Mouse (Mus musculus): ENCODE measurements around the gene Pmpca. TPM values are rescaled to one million over a fixed set of nuclear protein-coding genes. Genes with fewer than 3 reads are reported as not detected.

Pmpca gene
- total RNA-seq (2021), result 100 to 1,000 TPM; 139 to 150 TPM
- long read RNA-seq, experiment 1, transcript Pmpca-201 (13 exons, 3,135 nt), result major isoform, 183 of 207 reads
- long read RNA-seq, experiment 1, partial matches to known transcripts, result 8 of 207 reads
- long read RNA-seq, experiment 1, other reads (novel, unspliced or antisense), result 14 of 207 reads
- long read RNA-seq, experiment 2, transcript Pmpca-202 (11 exons, 1,638 nt), result minor isoform, 11 of 297 reads
- long read RNA-seq, experiment 2, transcript Pmpca-201 (13 exons, 3,135 nt), result major isoform, 251 of 297 reads
- long read RNA-seq, experiment 2, partial matches to known transcripts, result 23 of 297 reads
- long read RNA-seq, experiment 2, other reads (novel, unspliced or antisense), result 12 of 297 reads

DNA sequence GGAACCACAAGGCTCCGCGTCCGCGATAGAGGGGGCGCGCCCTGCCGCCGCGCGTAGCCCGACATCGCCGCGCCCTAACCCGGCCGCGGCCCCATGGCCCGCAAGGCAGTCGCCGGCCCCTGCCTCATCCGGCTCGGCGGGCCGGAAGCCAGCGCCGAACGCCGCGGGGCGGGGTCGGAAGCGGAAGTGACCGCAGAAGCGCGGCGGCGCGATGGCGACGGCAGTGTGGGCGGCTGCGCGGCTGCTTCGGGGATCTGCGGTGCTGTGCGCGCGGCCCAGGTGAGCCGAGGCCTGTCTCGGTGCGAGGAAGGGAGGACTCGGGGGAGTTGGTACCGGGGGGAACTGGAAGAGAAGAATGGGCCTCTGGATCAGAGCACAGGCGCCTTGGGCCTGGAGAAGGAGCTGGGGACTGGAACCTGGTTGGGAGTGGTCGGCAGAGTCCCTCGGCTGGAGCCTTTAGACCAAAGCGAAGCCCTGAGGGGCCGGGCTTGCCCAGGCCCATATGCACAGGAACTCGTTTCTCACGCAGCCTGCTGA is at the start of gene Pmpca, which contains the start of gene Entr1:
Pmpca (plus strand) TSS at position 186 of the 537 bp plus-strand sequence.
Entr1 (minus strand) TSS at position 163 of the 537 bp plus-strand sequence.
- DNase-seq (ENCODE audit: low spot score in 2 of 2), result peak; percentile 82 to 88

DNA sequence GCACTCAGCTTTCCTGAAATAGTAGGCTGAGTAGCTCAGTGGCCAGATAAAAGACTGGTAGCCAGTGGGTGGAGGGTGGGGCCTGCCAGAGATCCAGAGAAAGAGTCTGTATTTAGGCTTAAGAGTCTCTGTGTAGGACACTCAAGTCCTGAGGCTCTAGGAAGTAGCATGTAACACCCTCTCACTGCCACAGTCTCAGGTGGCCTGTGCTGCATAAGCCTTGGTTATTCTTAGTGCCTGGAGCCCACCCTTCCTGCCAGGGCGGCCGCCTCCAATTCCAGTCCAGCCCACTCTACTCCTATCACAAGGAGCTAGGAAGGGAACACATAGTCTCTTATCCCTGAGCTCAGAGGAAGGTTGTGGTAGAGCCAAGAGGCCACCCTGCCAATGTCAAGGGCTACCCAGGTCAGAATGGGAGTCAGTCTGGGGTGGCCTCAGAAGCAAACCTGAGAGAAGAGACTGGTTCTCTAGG is 47.6 kb upstream of the Pmpca start:
- DNase-seq (ENCODE audit: low spot score in 2 of 2), result no peak

DNA sequence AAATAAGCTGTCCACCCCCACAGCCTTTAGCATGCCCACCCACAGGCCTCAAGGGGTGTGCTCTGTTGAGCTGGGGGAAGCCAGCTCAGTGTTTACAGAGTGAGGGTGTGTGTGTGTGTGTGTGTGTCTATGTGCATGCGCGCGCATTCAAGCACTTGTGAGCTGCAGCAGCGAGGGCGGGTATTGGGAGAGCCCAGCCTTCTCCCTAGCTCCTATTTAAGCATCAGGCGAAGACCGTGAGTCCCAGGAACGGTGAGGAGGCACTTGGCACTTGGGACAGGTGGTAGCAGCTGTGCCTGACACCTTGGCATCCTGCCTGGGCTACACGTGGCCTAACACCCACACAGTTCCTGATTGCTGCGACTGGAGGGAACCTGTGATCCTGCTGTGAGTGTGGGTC is 47.1 kb upstream of the Pmpca start:
- DNase-seq (ENCODE audit: low spot score in 2 of 2), result no peak

- DNase-seq (ENCODE audit: low spot score in 2 of 2), result no peak
Measured at GRCm38 (mm10) chr2:26342609-26343490, 46.3 kb upstream of the Pmpca start.

- DNase-seq (ENCODE audit: low spot score in 2 of 2), result no peak
Measured at GRCm38 (mm10) chr2:26348241-26348640, 40.9 kb upstream of the Pmpca start.

GRCm38 (mm10) chr2:26351358-26352290 is 37.5 kb upstream of the Pmpca start, which contains the start of gene Dnlz:
Dnlz (minus strand) TSS chr2:26352110.
- DNase-seq (ENCODE audit: low spot score in 2 of 2), result peak; percentile 93 to 94

DNA sequence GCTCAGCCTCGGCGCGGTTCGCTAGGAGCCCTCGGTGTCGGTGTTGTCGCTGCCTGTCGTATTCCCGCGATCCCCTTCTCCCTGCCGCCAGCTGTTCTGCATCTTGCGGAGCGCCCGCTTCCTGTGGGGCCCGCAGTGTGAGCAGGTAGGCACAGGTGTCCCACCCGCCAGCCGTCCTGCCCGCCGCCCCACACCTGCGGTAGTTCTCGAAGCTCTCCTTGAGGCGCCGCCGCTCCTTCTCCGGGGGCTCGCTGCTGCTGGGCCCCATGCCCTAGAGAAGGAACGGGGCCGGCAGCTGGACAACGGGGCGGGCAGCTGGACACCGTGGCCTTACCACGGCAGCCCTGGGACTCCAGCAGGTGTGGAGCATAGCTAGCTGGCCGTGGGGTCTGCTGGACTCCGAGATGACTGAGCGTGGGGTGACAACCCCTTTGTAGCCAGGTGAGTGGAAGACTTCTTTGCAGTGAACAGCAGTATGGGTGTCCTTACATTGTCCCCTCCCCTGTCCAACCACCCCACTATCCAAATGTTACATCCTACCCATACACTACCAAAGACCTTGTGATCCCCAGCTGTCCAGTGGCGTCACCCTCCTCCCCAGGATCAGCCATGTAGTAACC is 36.7 kb upstream of the Pmpca start:
- peak; percentile 42 to 46 for DNase-seq (ENCODE audit: low spot score in 2 of 2)

GRCm38 (mm10) chr2:26353066-26353980 is 35.8 kb upstream of the Pmpca start:
- DNase-seq (ENCODE audit: low spot score in 2 of 2), result no peak

GRCm38 (mm10) chr2:26354401-26354800 is 34.7 kb upstream of the Pmpca start:
- no peak for DNase-seq (ENCODE audit: low spot score in 2 of 2)

GRCm38 (mm10) chr2:26356231-26356630 is 32.9 kb upstream of the Pmpca start:
- no peak for DNase-seq (ENCODE audit: low spot score in 2 of 2)

DNA sequence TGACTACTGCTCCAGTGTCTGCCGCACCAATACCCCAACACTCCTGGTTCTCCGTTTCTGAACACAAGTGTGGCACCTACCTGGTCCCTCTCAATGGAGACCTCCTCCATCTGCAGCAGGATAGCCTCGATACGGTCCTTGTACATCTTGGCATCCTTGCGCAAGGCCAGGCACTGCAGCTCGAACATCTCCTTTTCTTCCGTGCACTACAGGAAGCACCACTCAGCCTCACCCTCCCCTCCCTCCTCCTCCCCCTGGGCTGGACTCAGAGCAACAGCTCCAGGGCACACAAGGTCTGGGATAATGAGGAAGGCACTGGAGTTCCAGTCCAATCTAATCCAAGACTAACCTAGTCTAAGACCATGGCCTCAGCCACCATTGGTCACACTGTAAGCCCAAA is 32.5 kb upstream of the Pmpca start:
- DNase-seq (ENCODE audit: low spot score in 2 of 2), result no peak

DNA sequence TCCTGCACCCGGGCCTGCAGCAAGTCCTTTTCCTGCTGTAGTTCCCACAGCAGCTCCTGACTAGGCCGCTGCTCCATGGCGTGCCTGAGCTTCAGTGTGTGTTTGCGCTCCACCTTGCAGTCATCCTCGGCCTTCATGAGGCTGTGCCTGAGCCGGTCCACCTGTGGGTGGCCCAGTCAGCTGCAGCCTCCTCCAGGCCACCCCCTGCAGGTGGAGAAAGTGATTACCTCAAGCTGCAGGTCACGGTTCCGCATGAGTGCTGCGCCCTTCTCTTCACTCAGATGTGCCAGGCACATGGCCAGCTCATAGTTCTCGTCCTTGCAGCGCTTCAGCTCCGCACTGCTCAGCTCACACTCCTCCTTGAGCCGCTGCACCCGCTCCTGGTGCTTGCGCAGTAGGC is 31.7 kb upstream of the Pmpca start:
- no peak for DNase-seq (ENCODE audit: low spot score in 2 of 2)

GRCm38 (mm10) chr2:26358667-26359320 is 30.3 kb upstream of the Pmpca start:
- no peak for DNase-seq (ENCODE audit: low spot score in 2 of 2)

GRCm38 (mm10) chr2:26359983-26360382 is 29.2 kb upstream of the Pmpca start:
- no peak for DNase-seq (ENCODE audit: low spot score in 2 of 2)

DNA sequence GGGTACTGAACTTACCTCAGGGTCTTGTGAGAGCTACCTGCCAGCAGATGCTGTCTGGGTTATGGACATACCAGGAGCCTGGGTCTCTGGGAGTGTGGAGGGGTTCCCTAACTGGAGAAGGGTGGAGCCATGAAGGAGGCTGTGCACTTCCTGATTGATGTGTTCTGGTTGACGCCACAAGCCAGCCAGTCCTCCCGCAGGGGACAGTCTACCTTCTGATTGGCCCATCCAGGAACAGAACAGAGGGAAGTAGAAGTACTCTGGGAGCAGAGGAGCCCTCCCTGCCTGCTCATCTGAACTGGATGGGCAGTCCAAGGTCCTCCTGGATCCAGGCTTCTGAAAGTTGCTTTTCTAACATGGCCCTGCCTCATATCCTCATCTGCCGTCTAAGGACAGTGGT is 28.4 kb upstream of the Pmpca start, which contains the start of gene Card9:
Card9 (minus strand) TSS at position 147 of the 400 bp plus-strand sequence.
- no peak for DNase-seq (ENCODE audit: low spot score in 2 of 2)

DNA sequence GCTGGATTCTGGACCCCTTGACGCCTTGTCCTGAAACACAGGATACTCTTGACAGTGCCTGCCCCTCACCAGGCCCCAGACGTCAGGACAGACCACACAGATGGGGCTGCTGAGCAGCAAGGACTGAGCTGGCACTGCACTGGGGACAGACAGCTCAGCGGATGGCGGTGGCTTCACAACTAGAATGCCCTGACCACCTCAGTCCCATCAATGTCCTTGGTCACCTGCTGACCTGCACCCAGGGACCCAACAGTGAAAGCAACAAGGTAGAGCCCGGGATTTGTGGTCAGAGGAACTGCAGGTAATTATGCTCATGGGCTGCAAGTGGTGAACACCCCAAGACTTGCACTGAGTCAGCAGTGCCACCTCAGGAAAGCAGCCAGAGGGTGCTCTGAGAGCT is 26.1 kb upstream of the Pmpca start:
- DNase-seq (ENCODE audit: low spot score in 2 of 2), result no peak

DNA sequence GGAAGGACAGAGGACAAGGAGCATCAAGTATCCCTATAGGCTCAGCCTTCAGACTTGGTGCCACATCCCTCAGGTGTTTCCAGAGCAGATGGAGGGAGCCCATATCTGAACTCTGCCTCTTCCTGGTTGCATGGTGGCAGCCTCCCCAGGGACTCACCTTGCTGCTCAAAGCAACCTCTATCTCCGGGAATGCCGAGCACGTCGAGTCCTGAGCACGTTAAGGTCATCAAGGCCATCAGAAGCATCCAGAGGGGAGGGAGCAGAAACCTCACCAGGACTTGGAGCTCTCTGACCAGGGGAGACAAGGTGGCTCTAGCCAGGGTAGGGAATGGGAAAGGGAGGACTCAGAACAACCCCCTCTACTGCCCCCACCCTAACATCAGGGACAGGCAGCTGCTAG is 25.7 kb upstream of the Pmpca start:
- no peak for DNase-seq (ENCODE audit: low spot score in 2 of 2)

GRCm38 (mm10) chr2:26364738-26365465 is 24.2 kb upstream of the Pmpca start:
- peak; percentile 52 to 64 for DNase-seq (ENCODE audit: low spot score in 2 of 2)

Measured in adrenal gland, adult 18-20 months (tissue).